Mouse (Mus musculus) kidney, adult 2 months (tissue): ENCODE data around the gene Top1.

Source experiments
- CTCF ChIP-seq: fragments of 200-500 bp; conservative IDR thresholded peaks from 2 replicates; pipeline ENCODE4 v1.5.1; 2011; ENCODE audit warnings: low read depth, mild to moderate bottlenecking, control low read depth, low read length, moderate library complexity, mixed read lengths; ENCODE audit not compliant: insufficient read depth, insufficient read length
- POLR2A ChIP-seq: fragments of 200-500 bp; IDR thresholded peaks from one replicate; pipeline ENCODE4 v1.6.1; 2011; ENCODE audit warnings: low read depth, low read length, control low read depth

DNA sequence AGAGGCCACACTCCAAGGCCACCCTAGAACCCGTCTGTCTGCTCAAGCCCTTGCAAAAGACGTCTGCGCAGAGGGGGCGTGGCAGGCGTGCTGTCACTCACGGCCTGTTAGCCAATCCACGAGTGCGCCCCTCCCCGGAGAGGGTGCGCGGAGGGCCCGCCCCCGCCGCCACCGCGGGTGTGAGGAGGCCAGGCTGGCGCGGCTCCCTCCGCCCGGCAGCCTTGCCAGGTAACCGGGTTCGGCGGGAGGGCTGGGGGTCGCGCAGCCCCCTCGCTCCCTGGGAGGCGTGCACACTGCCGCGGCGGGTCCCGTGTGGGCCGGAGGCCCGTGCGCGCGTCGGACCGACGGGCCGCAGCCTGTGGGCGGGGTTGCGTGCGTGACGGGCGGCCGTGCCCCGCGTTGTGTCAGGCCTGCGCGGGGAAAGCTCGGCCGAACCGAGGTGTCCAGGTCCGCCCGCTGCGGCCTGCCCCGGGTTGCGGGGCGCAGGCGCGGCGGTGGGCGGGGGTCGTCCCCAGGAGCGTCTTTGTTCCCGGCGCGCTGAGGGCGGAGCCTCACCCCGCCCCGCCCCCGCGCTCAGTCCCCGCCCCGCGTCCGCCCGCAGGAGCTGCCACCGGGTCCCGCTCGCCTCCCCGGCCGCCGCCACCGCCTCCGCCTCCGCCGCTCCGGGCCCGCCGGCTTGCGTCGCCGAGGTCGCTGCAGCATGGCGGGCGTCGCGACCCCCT, 85.6 kb downstream of the Top1 start, which contains the start of gene Plcg1:
- TF ChIP-seq CTCF (no peak), POLR2A (no peak)
